Mouse (Mus musculus) erythroblast, adult 5-6 weeks (primary cell): ENCODE data around the gene Tspo2. TPM values are rescaled to one million over a fixed set of nuclear protein-coding genes. Genes with fewer than 3 reads are reported as not detected.

Experiments used
- ATAC-seq: replicated peaks from 2 replicates; pipeline ENCODE4 v1.8.0; 2016; ENCODE audit warnings: moderate number of reproducible peaks, mild to moderate bottlenecking, moderate TSS enrichment, inconsistent platforms; ENCODE audit not compliant: poor library complexity, low FRiP score, severe bottlenecking
- total RNA-seq, 2 experiments: library from RNA; stranded (forward) in 1 of 2; stranded (reverse) in 1 of 2; fragments of 150-400 nt in 1 of 2; fragments of 200-764, 138-1000 nt in 1 of 2; gene quantifications; 2 replicates each; pipeline versions ENCODE4 v1.2.3 to v1.2.4; 2015 to 2017; ENCODE audit warnings: low replicate concordance in 2 of 2

Tspo2 gene
- total RNA-seq, 2 experiments from 2014 or later: 503 to 837 TPM

DNA sequence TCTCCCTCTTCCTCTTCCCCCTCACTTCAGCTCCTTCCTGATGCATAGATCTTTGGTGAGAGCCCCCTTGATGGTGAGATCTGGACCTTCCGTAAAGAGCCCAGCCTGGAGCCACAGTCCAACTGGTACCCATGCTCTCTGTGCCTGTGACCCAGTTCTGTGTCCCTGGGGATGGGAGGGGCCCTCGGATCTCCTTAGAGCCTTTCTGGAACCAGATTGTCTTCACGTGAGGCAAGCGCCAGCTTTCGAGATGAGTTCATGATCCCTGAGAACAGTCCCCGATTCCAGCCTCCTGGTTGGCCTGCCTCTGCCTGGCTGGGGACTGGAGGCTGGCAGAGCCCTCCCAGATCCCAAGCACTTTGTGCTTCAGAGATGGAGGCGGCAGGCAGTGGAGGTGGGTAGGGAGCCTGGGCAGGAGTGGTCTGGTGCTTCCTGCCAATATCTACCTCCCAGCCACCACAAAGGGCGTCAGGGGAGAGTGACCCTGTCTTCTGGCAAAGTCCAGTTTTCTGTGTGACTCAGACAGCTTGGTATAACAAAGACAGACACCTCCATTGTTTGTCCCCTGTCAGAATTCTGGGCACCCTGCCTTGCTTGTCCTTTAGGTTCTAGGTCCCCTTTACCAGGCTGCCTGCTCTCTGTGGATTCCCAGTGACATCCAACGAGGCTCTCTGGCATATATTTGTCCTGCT, 577 bp upstream of the Tspo2 start:
- 0 out of 2 replicates have a peak, but pooled peaks have one; percentile 19 for ATAC-seq

DNA sequence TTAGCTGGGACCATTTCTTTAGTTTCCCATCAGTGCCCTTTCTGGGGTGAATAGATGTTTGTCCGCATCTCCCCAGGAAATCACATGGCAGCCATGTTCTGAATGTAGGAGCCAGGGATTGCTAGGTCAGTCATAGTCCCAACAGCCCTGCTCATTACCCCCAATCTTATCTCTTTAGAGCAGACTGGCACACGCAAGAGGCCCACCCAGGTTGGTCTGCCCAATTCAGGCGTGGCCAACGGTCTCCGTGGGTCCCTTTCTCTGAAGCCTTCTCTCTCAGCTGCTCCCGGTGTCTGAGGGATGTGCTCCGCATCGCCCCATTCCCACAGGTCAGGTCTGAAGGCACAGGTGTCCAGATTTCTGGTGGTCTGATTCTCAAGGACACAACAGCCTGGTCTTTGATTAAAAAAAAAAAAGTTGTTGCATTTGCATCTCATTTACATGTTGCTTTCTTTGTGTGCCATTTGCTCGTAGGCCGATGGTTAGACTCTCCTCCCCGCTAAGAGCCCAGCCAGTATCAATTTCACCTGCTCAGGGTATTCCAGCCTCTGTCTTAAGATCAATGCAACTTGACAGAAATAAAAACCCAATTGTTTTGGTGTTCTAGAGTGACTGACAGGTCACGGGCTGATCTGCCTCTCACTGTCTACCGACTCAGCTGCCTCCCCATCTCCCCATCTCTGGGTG, 513 bp downstream of the Tspo2 start:
- ATAC-seq: peak; percentile 69

DNA sequence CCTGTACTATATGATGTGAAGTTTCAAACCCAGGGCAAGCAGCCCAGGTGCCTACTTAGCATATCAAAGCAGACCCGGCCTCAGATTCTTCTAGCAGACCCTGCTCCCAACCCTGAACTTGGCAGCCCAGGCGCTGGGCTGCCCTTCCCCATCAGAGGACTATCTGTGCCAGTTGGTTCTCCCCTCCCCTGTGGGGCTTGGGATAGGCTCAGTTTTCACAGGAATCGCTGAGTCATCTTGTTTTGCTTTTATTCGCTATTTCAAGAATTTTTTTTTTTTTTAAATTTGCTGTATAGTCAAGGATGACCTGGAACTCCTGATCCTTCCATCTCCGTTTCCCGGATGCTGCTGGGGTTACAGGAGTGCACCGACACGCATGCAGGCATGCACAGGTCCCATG, 3.6 kb downstream of the Tspo2 start:
- ATAC-seq: peak; percentile 44

DNA sequence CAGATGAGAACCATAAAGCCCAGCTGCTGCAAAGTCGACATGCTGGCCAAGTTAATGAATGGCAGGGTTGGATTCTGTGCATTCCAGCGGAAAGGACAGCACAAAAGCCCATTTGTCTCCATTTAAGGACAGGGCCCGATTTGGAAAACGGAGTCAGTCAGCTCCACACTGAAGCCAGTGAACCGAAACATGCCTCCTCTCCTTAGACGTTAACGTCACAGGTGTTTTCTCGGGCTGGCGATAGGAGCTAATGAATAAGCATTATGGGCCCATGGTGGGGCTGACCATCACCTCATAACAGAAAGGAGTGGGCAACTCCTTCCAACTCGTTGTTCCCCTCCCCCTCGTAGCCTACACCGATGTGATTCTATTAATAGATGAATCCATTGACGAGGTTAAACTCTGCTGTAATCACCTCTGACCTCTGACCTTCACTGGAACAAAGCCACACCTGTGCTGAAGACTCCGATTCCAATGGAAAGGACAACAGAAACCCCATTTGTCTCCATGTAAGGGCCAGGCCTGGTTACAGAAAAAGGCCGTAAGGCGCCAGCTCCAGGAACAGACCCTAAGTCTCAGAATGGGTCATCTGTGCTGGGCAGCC, 7.7 kb downstream of the Tspo2 start:
- no peak for ATAC-seq

DNA sequence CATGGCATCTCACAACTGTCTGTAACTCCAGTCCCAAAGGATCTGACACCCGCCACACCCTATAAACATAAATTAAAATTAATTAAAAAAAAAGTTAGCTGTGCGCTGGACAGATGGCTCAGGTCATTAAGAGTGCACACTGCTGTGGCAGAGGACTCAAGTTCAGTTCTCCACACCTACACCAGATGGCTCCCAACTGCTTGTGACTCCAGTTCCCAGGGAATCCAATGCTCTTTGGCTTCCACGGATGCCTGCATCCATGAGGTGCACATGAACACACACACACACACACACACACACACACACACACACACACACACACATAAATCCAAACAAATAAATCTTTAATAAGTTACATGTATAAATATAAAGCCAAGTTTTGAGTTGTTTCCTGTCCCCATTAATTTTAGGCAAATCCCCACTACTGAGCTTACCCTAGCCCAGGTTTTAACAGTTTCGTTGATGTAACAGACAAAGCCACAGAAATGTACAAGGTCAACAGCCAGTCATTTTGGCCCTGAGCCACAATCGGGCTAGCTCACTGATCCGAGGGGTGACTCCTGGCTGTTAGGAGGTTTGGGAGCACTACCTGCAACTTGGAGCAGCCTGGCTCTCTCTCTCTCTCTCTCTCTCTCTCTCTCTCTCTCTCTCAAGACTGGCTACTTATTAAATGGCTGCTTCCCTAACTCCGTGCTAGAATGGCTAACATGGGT, 8.4 kb downstream of the Tspo2 start:
- ATAC-seq: no peak

DNA sequence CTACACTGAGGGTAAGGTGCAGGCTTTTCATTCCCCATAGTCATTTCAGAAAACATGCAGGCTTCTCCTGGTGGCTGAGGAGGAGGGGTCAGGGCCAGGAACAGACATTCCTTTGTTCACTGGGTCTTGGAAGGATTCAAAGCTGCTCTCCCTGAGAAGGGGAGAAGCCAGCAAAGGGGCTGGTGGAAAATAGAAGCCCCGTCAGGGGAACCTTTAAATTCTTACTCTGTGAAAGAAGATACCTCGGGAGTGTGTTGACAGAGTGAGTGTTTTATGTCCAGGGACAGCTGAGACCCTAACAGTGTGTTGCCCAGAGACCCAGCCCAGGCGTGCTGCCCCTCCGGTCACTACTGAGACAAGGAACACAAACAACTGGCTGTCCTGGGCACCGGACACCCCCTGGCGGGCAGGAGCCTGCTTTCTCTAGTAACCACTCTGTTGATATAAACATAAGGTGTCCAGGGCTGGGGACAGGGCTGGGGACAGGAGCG, 13.9 kb downstream of the Tspo2 start:
- no peak for ATAC-seq

DNA sequence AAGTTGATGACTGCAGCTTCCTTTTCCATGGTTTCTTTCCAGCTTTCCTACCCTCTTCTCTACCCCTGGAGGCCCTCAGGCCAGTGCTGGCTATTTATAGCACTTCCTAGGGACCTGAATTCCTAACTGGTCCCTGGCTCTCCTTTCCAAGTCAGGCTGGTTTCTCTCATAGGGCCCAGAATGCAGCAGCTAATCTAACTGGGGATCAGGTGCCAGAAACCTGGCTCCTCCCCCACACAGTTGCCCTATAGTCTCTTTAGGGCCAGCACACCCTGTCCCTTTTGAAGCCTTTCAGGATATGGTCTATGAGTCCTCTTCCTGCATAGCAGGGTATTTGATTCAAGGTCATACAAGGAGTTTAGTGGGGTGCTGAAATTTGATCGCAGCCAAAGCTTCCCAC, 14.8 kb downstream of the Tspo2 start:
- no peak for ATAC-seq

DNA sequence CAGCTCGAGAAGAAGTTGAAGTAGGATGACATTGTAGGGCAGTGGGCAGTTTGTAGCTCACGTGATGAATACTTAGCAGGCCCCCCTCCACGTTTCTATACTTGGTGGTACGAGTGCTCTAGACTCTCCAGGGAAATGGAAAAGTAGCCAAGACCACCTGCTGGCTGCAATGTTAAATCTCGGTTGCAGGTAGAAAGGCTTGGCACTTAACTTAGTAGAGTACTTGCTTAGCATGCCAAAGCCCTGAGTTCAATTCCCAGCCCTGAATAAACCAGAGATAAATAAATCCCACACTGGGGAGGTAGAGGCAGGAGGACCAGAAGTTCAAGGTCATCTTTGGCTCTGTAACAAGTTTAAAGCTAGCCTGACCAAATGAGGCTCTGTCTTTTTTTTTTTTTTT, 16.8 kb downstream of the Tspo2 start:
- ATAC-seq: no peak

DNA sequence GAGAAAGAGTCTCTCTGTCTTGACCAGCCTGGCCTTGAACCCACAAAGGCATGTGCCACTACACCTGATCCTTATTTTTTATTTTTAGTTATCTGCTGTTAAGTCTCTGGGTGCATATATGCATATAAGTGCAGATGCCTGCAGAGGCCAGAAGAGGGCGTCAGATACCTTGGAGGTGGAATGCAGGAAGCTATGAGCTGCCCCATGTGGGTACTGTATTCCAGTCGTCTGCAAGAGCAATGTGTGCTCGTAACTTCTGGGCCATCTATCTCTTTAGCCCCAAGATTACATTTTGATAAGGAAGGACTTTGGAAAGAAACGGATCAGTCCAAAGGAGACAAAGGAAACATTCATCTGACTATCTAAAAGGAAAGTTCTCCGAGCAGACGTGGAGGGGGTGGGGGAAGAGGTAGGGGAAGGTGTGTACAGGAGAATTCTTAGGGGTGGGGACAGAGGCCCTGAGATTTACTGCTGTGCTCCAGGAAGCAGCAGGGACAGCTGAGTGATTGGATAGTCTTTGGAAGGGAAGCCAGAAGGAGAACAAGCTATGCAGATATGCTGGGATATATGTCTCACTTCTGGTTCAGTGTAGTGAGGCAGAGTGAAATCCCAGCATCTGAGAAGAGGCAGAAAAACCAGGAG, 17.5 kb downstream of the Tspo2 start:
- ATAC-seq: 0 out of 2 replicates have a peak, but pooled peaks have one; percentile 53

DNA sequence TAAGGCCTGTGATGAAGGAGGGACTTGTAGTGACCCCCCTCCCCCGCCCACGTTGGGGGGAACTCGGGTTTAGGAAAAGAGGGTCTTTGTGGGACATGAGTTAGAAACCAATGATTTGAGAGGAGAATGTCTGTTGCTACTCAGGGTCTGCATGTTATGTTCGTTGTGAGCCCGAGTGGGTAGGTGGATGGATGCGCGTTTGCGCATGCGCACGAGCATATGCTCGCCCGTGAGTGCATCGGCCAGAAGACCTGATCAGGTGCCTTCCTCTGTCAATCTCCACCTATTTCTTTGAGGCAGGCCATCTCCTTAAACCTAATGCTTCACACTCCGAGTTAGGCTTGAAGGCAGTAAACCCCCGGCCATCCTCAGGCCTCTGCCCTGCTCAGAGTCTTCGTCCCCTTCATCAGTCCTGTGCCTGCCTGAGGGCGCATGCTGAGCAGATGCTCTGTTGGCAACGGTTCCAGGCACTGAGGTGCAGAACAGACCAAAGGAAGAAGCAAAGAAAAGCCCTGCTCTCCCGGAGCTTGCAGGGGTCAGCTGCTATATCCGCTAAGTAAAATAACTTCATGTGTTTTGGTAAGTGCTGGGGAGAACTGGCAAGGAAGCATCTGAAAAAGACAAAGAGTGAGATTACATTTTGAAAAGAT, 18.2 kb downstream of the Tspo2 start:
- no peak for ATAC-seq

DNA sequence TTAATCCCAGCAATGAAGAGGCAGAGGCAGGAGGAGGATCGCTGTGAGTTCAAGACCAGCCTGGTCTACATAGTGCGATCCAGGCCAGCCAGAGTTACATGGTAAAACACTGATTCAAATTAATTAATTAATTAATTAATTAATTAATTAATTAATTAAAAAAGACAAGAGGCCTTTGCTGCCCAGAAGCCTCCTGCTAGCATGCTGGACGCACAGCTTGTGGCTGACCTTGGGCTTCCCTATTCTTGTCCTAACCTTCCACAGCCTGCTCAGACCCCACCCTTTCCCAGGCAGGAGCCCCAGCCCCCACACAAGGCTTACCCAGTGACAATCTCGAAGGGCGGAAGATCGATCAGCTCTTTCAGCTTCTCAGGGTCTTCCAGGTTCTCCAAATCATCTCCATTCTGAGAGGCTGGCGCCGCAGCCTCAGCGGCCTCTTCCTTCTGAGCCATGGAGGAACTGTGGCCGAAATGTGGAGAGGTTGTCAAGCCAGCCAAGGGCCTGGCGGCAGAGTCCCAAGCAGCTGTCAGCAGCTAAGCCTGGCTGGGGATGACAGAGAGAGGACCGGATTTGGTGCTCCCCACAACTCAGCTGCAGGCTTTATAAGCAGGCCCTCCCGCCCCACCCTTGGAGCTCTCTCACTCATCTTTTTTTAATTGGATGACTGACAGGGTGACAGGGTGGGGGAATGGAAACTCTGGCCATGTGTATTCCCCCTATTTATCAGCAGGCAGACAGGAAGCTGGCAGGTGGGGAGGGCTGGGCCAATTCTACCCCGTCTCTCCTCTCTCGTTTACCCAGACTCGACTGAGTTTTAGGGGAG, 19.0 kb downstream of the Tspo2 start, which contains the start of gene Apobec2:
Gene Apobec2, minus strand, starts transcription at position 773 of the 823 bp plus-strand sequence.
- ATAC-seq: no peak

DNA sequence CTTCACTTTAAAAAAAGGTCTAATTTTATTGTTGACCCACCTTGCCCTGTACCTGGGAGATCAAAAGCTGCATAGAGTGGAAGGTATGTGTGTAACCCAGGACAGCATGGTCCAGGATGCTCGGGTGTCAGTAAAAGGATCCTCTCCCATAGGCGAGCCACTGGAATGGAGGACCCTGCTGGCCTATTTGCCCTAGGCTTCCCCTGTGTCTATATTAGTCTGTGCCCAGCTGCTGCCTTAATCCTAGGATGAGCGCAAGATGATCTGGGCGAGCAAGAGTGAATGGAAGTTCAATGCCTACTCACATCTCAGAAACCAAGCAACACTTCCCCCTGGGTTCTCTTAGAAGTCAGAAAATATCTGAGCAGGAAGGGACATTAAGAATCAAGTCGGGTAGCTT, 20.3 kb downstream of the Tspo2 start:
- ATAC-seq: no peak

DNA sequence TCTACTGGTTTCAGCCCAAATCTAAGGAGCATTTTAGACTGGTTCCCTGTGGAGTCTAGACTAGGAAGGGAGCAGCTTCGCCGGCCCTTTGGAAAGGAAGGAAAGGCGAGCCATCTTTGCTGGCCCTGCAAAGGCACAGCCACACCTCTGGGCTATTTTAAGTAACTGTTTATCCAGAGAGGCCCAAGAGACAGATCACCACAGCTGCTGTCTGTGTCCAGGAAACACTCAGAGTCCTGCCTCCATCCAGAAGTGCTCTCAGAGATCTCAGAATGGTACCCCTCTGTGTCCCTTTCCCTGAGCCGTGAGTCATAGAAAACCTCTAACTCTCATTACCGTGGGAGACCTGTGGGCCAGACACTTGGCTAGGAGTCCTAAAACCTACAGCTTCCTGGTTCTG, 20.9 kb downstream of the Tspo2 start:
- no peak for ATAC-seq

DNA sequence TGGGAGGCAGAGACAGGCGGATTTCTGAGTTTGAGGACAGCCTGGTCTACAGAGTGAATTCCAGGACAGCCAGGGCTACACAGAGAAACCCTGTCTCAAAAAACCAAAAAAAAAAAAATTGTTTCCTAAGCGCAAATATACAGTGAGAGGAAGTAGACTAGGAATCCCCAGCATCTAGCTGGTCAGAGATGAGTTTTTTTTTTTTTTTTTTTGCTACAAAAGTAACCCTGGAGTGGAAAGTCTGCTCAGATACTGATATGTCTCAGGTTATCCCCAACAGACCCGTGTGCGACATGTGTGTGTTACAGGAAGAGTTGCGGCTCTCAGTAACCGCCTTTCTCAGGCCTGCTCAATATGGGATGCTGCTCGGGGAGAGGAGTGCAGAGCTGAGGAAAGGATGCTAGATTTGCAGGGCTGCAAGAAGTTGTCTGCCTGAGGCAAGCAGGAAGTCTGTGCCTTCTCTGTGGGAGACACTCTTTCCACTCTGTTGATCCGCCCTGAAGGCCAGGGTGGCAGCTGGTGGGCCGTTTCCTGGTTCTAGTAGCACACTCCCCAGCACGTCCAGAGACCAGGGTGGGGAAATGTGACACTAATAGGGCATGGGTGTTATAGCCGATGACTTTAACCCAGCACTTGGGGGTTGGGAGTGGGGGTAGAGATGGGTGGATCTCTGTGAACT, 23.3 kb downstream of the Tspo2 start:
- ATAC-seq: no peak

DNA sequence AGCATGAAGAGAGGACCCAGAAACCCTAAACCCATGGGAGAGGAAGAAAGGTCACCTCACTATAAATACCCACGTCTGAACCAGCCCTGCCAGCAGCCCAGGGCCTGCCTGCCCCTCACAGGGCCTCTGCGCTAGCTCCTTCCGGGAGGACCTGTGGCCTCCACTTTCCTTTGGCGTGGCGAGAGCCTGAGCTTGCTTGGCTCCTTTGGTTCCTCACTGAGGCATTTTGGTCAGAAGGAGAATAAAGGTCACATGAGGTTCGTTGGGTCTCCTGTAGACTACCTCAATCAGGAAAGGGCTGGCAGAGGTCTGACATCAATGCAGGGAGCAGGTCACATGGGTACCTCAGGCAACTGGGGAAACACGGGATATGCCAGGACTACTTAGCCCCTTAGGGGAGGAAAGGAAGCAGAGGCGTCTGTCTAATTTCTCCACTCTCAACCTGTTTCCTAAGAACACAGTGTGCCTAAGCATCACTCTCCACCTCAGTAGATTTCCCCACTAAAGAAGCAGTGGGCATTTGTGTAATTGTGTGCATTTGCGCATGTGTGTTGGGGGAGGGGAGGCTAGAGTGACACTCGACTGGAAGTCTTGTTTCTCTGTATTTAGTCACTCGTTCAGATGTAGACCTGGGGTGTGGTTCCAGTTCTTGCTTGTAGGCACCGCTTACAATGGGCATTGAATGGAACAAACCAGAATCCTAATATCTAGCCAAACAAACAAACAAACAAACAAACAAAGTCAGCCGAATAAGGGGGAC, 24.2 kb downstream of the Tspo2 start:
- ATAC-seq: no peak

DNA sequence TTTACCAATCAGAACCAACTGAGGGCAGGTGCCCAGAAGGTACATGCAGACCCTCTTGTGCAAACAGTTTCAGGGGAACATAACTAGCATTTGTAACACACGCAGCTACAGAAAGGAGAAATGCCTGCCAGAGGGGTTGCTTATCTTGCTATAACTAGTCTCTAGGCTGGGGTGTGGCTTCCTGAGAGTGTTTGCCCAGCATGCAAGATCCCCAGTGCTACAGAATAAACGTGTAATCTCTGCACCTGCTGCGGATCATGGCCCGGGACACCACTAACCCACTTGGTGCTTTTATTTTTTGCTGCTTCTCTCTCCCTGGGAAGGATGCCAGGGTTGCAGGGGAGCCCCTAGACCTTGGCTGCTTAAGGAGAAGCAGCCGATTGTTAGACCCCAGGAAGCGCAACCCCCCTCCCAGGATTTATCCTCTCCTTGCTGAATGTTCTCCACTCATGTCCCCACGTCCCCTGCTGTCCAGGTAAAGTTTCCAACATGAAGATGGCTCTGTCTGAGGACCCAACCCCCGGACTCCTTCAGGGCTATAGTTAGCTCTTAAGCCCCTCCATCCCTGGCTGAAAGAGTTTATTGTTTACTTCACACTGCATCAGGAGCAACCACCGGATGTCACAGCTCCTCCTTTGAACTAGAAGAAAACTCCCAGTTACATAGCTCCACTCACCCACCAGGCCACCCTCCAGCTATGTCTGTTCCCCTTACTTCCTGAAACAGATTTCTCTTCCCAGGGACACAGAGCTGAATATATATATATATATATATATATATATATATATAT, 25.3 kb downstream of the Tspo2 start:
- peak; percentile 61 for ATAC-seq
